Mouse (Mus musculus): Measurements from ENCODE around the gene Cerk.
"Not testable (repeated sequence)": the region's sequence is repeated elsewhere in the genome, so short reads cannot be mapped to it uniquely, and the experiment has no call there.

Cerk gene

DNA sequence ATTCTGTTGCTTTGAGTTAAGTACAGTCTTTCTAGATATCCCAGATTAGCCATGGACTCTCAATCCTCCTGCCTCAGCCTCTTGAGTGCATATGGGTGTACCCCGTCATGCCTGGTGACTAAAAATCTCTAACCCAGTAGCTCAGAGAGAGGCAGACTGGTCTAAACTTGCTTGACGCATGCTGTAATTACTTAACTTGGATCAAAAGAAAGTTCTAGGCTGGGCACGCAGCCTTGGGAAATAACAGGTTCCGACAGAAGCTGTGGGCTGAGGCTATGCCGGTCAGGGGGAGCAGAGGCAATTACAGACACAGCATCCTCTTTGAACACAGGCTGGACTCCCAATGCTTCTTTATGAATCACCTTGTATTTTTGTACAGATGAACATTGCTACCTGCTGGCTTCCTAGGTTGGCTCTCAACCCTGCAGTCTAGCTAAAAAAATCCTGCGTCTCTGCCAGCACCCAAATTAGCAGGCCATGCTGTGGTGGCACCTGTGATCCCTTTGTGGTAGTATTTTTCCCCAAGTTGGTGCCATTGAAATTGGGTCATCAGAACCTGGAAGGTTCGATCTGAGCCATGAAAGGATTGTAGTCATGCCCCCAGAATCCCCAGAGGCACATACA is 18.8 kb downstream of the Cerk start:
- in situ Hi-C loops (cut with MboI; ENCODE audit: low sequenced_read_pairs), result no loop called here

DNA sequence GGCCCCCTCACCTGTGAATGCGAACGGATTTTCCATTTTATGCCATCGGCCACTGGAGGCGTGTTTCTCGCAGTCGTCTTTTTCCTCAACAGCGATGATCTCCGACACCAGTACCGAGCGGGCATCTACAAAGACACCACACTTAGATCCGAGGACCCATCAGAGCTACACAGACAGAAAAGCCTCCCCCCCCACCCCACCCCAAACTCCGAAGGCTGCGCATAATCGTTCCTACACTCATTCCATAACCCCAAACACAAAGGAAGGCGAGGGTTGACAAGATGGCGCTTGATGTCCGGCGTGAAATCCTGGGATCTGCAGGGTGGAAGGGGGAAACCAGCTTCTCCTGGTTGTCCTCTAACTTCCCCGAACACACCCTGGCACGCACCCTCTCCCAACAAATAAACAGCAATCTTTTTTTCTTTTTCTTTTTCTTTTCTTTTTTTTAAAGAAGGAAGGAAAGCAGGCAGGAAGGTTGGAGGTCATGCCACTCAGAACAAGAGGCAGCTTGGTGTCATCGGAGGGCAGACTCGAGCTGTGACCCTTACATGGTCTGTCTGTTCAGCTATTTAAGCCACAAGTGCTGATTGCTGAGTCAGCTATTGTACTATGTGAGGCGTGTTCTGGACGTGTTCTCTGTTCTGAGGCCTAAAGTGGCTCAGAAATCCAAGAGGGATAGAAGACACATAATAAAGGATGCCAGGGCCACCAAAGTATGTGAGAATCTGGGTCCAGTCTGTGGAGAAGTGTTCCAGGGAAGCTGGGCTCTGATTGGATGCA is 19.9 kb downstream of the Cerk start:
- in situ Hi-C loops (cut with MboI; ENCODE audit: low sequenced_read_pairs), result no loop called here

DNA sequence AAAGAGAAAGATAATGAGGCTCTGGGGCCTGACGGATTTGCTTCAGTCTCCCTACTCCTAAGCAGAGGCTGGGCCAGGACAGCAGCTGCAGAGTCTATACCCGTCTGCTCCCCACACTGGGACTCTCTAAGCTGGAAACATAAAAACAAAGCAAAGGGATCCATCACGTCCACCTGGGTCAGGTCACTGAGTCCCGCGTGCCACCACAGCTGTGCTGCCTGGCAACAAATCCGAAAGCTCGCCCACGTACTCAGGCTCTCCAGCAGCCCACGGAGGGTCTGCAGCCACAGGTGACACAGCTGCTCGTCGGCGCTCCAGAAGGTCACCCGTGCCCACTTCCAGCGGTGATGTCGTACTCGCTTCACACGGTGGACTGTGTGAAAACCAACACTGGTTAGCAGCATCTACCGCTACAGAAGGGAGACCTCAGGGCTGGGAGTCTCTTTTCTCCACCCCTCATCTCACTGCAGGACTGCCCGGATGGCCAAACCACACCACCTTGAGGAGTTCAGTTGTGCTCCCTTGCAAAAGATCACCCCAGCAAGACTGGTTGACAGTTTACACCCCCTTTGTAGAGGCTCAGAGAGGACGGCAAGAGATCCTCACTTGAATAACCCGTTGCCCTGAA is 21.1 kb downstream of the Cerk start:
- in situ Hi-C loops (cut with MboI; ENCODE audit: low sequenced_read_pairs), result no loop called here

DNA sequence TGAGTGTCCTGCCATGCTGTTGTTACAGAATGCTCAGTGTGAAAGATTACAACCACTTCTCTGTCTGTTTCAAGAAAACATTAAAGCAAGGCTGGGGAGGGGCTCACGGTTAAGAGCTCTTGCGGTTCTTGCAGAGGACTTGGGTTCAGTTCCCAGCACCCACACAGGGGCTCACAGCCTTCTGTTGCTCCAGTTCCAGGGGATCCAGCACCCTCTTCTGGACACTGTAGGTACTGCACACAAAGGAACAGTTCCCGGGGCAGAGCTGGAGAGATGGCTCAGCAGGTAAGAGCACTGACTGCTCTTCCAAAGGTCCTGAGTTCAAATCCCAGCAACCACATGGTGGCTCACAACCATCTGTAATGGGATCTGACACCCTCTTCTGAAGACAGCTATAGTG is 24.1 kb downstream of the Cerk start:
- in situ Hi-C loops (cut with MboI; ENCODE audit: low sequenced_read_pairs), result not testable (repeated sequence)

DNA sequence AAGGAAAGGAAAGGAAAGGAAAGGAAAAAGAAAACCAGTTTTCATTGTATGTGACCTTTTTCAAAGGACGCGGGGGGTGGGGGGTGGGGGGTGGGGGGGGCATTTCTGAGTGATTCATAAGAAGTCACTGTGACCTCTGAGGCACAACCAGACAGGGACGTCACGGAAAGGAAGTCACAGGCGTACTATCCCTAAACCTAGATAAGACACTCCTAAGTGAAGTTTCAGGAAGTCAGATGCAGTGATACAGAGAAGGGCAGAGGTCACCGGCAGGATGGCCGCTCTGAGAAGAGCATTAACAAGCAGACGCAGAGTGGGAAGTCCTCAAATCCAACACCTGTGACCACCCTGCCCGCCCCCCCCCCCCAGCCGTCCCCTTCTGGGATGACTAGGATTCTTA is 25.0 kb downstream of the Cerk start:
- in situ Hi-C loops (cut with MboI; ENCODE audit: low sequenced_read_pairs), result no loop called here

DNA sequence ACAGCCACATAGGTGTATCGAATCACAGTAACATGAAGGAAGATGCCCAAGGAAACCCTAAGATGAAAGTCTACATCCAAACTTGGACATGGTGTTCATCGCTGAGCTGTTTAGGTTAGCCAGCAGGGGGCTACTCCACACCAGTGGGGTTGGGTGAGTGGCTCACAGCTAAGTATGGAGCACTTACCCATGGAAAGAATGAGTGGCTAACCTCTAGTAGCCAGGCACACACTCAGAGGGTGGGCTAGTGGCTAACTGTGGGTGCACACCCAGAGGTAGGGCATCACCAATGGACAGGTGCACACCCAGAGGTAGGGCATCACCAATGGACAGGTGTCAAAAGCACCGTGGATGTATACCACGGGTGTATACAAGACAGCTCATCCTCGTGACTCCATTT is 26.2 kb downstream of the Cerk start:
- in situ Hi-C loops (cut with MboI; ENCODE audit: low sequenced_read_pairs), result no loop called here

DNA sequence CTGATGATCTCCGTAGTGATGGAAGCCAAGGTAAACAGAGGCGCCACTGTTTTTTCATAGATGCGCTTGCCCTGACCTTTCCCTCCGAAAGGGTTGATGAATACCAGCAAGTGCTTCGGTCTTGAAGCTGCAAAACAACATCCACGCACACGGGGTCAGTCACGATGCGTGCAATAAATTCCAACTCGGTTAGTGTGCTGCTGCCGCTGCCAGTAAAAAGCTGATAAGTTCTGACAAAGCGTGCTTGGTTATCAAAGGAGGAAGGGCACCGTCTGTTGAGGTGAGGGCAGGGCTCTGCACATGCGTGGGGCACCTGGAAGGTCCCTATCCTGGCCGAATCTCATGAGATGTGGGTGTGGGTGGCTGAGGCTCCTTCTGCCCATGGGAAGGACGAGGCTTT is 26.8 kb downstream of the Cerk start:
- in situ Hi-C loops (cut with MboI; ENCODE audit: low sequenced_read_pairs), result no loop called here

DNA sequence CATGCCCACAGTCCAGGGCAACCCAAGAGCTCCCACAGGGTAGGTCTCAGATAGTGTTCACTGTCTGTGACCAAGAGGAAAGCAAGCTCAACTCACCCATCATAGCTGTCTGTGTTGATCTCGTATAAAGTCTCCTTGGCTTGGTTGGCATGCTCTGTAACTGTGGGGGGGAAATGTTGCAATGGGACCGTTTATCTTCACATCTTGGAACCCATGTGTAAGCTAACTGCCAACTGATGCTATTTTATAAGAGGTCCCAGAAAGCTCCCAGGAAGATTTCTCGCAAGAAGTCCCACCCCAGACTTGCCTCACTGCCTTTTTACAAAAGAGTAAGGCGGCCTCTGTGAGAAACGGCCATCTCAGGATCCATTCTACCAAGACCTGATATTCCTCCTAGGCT is 29.4 kb downstream of the Cerk start:
- in situ Hi-C loops (cut with MboI; ENCODE audit: low sequenced_read_pairs), result no loop called here

DNA sequence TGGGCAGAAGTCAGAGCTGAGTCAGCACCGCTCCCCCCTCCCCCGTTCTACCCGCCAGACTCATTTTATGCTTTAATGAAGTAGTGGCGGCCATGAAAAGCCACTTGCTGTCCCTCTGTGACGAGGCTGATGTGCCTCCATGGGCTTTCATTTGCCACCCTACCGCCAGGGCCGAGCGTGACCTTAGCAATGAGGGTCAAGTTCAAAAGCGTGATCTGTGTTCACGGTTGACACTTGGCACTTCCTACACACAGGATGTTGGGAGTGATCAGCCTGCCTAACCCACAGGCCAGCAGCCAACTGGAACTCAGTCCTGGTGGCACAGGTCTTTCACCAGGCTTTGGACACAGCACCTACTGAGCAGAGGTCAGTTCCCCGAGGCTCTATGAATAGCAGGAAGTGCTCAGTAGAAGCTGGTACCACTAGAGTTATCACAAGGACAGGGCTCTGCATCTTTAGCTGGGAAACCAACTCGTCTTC is 32.4 kb downstream of the Cerk start:
- in situ Hi-C loops (cut with MboI; ENCODE audit: low sequenced_read_pairs), result no loop called here

DNA sequence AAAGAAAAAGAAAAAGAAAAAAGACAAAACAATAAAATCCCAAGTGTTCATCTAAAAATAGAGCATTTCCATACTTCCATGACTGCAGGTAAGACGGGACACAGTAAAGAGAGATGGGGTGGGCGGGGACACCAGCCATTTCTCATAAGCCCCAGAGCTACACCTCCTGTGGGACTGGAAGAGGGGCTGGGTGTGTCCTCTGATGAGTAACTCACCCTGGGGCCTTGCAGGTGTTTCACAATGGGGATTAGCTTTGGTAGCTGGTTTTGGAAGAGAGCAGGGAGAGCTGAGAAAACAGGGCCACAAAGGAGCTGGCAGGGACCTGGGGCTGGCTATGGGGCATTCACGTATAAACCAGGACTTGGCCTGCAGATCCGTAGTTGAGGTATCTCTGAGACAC is 35.3 kb downstream of the Cerk start:
- in situ Hi-C loops (cut with MboI; ENCODE audit: low sequenced_read_pairs), result no loop called here

DNA sequence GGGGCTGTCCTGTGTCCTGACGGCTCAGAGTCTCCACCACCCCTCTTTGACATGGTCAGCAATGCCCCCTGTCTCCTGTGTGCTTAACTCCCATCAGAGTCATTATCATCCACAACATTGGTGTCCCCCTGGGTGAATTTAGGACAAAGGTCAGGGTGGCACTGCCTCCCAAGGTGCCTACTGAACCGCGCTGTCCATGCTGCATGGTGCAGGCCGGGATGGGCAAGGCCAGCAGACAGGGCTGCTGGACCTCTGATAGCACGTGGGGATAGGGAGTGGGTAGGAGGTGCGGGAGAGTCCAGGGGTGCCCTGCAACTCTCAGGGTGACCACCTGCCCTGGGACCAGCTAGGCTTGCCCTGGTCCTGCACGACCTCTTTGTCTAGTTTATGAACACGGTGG is 39.0 kb downstream of the Cerk start:
- in situ Hi-C loops (cut with MboI; ENCODE audit: low sequenced_read_pairs), result no loop called here

DNA sequence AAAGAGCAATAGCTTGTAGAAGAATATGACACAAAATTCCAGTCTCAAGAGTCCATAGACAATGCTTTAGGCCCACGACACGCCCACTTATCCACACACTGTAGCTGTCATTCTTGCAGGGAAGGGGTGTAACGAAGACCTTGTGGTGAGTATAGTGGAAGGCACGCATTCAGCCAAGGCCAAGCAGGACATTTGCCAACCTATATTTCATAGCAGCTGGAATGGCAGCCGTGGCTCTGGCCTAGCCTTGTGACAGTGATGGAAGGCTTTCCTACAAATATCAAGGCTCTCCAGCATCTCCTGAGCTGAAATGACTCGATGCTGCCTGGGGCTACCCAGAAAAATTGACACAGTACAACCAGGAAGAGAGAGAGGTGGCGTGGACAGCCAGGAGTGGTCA is 40.9 kb downstream of the Cerk start:
- in situ Hi-C loops (cut with MboI; ENCODE audit: low sequenced_read_pairs), result no loop called here

DNA sequence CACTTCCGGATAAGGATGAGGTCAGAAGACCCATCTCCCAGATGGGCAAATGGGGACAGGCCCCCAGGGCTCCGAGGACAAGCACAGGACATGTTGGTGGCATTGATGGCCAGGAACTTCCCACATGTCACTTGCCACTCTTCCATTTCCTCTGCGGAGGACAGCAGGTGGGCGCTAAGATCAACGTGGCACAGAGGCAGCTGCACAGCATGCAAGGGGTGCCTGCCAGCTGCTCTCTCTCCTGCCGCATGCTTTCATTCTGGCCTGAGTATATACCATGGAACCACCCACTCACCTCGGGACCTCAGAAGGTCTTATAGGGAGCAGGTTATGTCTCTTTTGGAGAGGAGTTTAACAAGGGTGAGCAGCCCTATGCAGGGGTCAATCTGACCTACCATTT is 41.4 kb downstream of the Cerk start:
- in situ Hi-C loops (cut with MboI; ENCODE audit: low sequenced_read_pairs), result no loop called here

DNA sequence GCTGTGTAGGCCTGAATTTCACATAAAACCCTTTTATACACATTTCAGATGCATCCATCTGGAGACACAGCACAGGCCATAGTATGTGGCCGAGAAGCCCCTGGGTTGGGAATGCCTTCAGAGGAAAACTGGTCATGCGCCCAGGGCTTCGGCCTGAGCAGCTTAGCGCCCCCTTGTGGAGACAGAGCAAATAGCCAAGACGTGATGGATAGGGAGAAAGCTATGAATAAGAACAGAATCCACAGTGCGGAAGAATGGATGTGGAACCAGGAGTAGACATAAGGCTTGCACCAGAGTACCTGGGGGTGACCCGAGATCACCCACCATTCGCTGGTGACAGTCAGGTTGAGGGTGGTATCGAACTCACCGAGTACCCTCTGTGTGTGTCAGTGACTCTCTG is 45.6 kb downstream of the Cerk start:
- in situ Hi-C loops (cut with MboI; ENCODE audit: low sequenced_read_pairs), result no loop called here

DNA sequence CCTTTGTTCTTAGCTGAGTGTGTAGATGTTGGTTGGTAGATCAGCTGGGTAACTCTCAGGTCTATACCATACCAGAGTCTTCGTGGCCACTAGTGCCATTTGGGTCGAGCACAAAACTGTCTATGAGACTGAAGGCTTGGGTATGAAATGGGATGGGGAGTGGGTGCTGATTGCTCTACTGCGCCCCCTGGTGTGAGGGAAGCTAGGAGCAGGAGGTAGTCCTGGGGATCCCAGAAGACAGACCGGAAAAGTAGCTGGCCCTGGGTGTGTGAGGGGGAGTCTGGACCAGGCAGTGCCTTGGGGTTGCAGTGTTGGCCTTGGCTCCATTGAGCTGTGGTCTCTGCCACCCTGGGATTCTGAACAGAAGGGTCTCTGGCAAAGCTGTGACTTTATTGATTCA is 48.3 kb downstream of the Cerk start:
- in situ Hi-C loops (cut with MboI; ENCODE audit: low sequenced_read_pairs), result no loop called here

DNA sequence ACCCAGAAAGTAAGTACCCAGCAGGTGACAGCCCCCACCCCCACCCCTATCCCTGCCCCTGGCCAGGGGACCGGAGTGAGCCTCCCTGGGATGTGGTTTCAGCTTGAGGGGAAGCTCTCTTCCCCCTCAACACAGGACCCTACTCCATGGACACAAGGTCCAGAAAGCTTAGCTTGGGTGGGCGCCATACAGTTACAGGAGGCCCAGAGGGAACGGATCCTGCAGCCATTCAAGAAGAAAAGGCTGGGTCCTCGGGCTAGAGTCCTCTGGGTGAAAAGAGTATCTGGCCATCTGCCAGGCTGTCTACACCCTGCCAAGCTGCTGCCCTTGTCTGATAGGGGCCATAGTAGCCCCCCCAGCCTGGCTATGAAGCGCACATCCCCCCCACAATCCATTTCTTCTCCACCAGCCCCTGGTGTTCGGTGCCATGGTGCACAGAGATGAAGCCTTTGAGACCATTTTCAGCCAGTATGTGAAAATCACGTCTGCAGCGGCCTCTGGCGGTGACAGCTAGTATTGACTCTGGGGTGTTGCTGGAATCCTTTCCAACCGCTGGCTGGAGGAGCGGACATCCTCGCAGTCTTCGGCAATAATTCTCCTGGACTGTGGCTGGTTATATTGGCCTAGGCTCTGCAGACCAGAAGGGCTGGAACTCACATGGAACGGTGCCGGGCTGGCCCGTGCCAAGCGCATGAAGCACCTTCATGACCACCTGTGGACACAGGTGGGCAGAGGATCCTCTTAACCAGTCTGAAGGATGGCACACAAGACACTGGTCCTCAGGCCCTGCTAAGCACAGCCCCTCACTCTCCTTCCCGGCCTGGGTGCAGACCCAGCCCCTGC is 50.8 kb downstream of the Cerk start:
- in situ Hi-C loops (cut with MboI; ENCODE audit: low sequenced_read_pairs), result no loop called here

DNA sequence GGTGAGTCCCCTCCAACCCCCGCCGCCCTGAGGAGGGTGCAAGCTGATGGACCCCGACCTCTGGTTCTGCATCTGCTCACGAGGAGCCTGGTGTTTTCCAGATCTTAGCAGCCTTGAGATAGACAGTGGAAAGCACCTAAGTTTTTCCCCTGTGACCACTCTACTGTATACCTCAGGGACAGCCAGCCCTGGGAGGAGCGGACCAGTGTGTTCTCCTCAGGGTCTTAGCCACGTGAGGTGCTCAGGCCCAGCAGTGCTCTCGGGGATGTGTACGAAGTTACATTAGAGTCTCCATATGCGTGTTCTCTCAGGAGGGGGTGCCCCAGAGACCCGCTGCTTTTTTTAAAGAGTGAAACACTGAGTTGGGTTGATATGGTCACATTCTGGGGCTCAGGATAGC is 55.3 kb downstream of the Cerk start:
- in situ Hi-C loops (cut with MboI; ENCODE audit: low sequenced_read_pairs), result no loop called here

DNA sequence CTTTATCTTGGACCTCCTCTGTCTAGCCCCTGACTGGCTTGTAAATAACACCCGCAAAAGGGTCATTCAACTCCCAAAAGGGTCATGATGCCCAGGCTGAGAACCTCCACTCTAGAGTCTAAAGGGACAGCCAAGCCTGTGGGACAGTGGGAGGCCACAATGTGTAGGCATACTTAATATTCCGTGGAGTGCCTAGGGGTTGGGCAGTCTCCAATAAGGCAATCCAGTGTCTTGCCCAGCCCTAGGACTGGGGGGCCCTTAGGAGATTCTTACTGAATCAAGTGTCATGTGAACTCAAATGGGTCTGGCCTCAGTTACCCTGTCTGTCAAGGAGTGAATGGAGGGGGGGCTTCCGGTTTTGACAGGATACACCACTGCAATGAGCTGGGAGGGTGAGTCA is 56.9 kb downstream of the Cerk start:
- in situ Hi-C loops (cut with MboI; ENCODE audit: low sequenced_read_pairs), result loop anchor here (5.0 kb wide), 1 partner anchor 72 kb away; the partner anchor contains the start of gene Gramd4

DNA sequence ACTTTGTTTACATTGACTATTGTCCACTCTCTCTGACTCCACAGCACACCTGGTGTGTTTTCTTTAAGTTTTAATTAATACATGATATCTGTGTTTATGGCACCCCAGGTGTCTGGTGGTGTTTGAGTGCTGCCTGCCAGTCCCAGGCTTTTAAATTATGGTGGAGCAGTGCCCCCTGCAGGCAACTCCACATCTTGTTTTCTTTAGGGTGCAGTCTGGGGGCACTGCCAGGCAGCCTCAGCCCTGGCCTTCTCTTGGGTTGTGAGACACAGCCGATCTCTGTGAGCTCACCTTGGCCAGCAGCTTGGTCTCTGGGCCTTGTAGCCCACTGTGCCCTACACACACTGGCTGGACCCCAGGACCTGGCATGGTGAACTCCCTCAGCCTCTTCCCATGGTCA is 61.6 kb downstream of the Cerk start:
- in situ Hi-C loops (cut with MboI; ENCODE audit: low sequenced_read_pairs), result loop anchor here (5.0 kb wide), 1 partner anchor 212 kb away; no protein-coding TSS in a partner anchor

DNA sequence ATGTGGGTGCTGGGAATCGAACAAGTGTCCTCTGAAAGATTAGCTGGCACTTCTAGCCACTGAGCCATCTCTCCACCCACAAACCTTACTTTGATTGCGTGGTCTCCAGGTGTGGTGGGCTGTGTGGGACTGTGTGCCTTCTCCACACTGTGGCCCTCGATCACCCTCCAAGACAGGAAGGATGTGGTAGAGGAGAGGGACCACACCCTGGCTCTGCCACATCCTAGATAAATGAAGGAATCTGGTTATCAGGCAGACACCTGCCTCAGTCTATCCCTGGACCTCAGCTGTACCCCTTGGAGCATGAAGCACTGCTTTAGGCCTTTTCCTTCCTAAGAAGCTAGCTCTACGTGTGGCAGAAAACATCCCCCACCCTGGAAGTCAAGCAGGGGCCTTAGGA is 62.5 kb downstream of the Cerk start:
- in situ Hi-C loops (cut with MboI; ENCODE audit: low sequenced_read_pairs), result loop anchor here (5.0 kb wide), 1 partner anchor 211 kb away; no protein-coding TSS in a partner anchor

Data from CH12F3 (cell line).